ENCODE assay signal across 8 mouse cellular contexts in genomic region chr1:64533471-64534443, GRCm38 (mm10). TPM values are rescaled to one million over a fixed set of nuclear protein-coding genes. Genes with fewer than 3 reads are reported as not detected.
A peak's percentile ranks its signal among the peaks of the same experiment; 100 is the strongest.
DNase-seq lines count a peak whose midpoint lies in the region; ATAC-seq lines count a peak whose summit lies in the region.

No protein-coding gene starts in this region.

- peak overlapping the region; percentile 100 for H3K27ac ChIP-seq in forebrain, embryonic 11.5 days (ENCODE audit: low read depth, low read length)
- H3K27ac ChIP-seq in hindbrain, embryonic 10.5 days = peak overlapping the region; percentile 95

- peak overlapping the region; percentile 99 for H3K9ac ChIP-seq in forebrain, embryonic 11.5 days (ENCODE audit: low read length)

- WGBS in forebrain, embryonic 11.5 days = 2% methylated on average over 33 of the region's 35 CpGs
- 3% methylated on average over 35 of the region's 35 CpGs for WGBS in hindbrain, embryonic 10.5 days

- no peaks in the 10 kb centered on the region for H3K27me3 ChIP-seq in forebrain, embryonic 11.5 days (ENCODE audit: control insufficient read depth, insufficient read depth, low read length)
- no peaks in the 10 kb centered on the region for H3K27me3 ChIP-seq in hindbrain, embryonic 10.5 days (ENCODE audit: insufficient read depth, poor library complexity, severe bottlenecking)

- no peak for ATAC-seq in forebrain, embryonic 11.5 days (replicated peaks; ENCODE audit: low FRiP score)
- ATAC-seq in megakaryocyte progenitor cell, adult 5-6 weeks (replicated peaks; ENCODE audit: poor library complexity) = peak; percentile 6; the same call in 1 of the 2 replicates
- ATAC-seq in monocyte, adult 5-6 weeks (replicated peaks; ENCODE audit: insufficient number of reproducible peaks, low FRiP score, low TSS enrichment, poor library complexity, severe bottlenecking) = no peak

- H3K9me3 ChIP-seq in forebrain, embryonic 11.5 days (ENCODE audit: control insufficient read depth, low read length) = no peaks in the 10 kb centered on the region
- H3K9me3 ChIP-seq in hindbrain, embryonic 10.5 days = no peaks in the 10 kb centered on the region

- peak overlapping the region; percentile 92 for H3K4me3 ChIP-seq in forebrain, embryonic 11.5 days (ENCODE audit: low read depth, low read length)
- H3K4me3 ChIP-seq in hindbrain, embryonic 10.5 days = peak overlapping the region; percentile 92

- no peaks in the 10 kb centered on the region; the same call in 1 of the 2 replicates for H3K4me1 ChIP-seq in forebrain, embryonic 11.5 days (replicated peaks; ENCODE audit: control insufficient read depth, insufficient read depth, low read length)
- H3K4me1 ChIP-seq in hindbrain, embryonic 10.5 days (replicated peaks) = peaks cover 33% of the 10 kb centered on the region

- peak; percentile 29 for DNase-seq in MEL-GATA-1-ER (ENCODE audit: extremely low read depth, low read depth)
- peak; percentile 46 for DNase-seq in c-Kit-negative CD71-positive TER-119-positive erythroid progenitor cells, embryonic 14.5 days (ENCODE audit: low read depth, low spot score)
- DNase-seq in forebrain, embryonic 11.5 days (ENCODE audit: low spot score) = peak; percentile 78
- DNase-seq in hindbrain, embryonic 10.5 days (ENCODE audit: low spot score) = peak; percentile 50
- peak; percentile 40 to 54 for DNase-seq in layer of hippocampus, postnatal 14 days (ENCODE audit: low spot score in 2 of 2)
- DNase-seq in right cerebral cortex, postnatal 25 days = peak; percentile 56

- H3K4me2 ChIP-seq in forebrain, embryonic 11.5 days (ENCODE audit: low read depth, low read length, severe bottlenecking) = peak overlapping the region; percentile 70

- no peaks in the 10 kb centered on the region for H3K36me3 ChIP-seq in forebrain, embryonic 11.5 days (ENCODE audit: control insufficient read depth, insufficient read depth, low read length)
- peaks cover 4% of the 10 kb centered on the region; the same call in 1 of the 2 replicates for H3K36me3 ChIP-seq in hindbrain, embryonic 10.5 days

RNA-seq across cellular contexts. Expression of gene Creb1, which starts 1.3 kb away (rescaled TPM):
- 62.6 and 64.9 TPM in 2 replicates for polyA plus RNA-seq in forebrain, embryonic 11.5 days (2014; fragmentation: Nextera tagmentation; extraction: Ambion mirVana)
- polyA plus RNA-seq in hindbrain, embryonic 10.5 days (2016; fragmentation: Nextera tagmentation; extraction: Ambion mirVana) = 38.9 and 50.9 TPM in 2 replicates
- 10 to 100 TPM; 44.2 to 48.9 TPM for total RNA-seq in layer of hippocampus, postnatal 14 days (2021)
- 67.4 and 77.9 TPM in 2 replicates for total RNA-seq in megakaryocyte progenitor cell, adult 5-6 weeks (2015)
- 65.6 and 69.7 TPM in 2 replicates for total RNA-seq in megakaryocyte progenitor cell, adult 5-6 weeks (2017)
- 83.1 to 134 TPM (median 89.6 TPM) in 3 replicates for total RNA-seq in monocyte, adult 5-6 weeks (2017)
